Mouse (Mus musculus): ENCODE results near the gene Sepsecs.

Sepsecs gene

DNA sequence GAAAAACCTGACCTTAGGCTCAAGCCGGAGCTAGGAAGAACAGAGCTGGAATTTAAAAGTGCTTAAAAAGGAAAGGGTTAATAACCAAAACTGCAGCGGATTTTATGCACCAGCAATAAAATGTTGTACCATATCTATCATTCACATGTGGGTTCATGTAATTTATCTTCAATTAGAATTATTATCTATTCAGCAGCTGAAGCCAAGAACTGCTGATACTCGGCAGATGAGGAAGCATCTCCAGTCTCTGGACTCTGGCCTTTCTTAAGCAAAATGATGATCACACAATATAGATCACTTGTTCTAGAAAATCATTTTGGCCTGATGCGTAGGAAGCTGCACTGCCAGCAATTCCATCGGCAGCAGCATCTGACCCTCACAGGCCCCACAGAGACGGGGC lies 27.8 kb downstream of the Sepsecs start:
- no peak for DNase-seq

DNA sequence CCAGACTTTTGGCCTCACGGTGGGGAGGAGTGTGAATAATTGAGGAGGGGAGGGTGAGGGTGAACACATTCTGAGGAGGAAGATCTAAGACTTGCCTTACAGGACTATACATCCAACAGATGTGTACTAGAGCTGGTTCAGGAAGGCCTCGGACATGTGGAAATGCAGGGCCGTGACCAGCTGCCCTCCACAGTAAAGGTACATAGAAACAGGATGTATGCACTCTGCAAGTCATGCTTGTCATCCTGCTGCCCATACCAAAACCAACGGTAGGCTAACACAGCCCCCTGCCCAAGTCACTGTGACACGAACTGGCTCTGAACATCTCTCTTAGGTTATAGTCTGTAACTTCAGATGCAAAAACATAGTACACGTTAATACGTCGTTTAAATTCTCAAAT lies 30.6 kb downstream of the Sepsecs start:
- DNase-seq, result no peak

- no peak for DNase-seq
Measured at GRCm38 (mm10) chr5:52638006-52638405, 31.5 kb downstream of the Sepsecs start.

DNA sequence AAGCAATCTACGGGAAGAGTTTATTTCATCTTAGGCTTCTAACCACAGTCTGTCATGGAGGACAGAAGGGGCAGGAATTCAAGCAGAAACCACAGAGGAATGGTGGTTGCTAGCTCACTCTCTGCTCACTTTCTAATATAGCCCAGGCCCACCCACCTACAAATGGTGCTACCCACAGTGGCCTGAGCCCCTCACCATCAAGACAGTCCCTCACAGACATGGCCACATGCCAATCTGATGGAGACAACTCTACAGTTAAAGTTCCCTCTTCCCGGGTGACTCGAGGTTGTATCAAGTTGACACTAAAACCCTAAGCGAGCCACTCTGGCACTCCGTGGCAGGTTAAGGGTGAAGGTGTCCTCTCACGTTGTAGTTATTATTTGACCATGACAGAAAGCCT lies 32.6 kb downstream of the Sepsecs start:
- DNase-seq, result no peak

- no peak for DNase-seq
Measured at GRCm38 (mm10) chr5:52636025-52636755, 33.3 kb downstream of the Sepsecs start.

DNA sequence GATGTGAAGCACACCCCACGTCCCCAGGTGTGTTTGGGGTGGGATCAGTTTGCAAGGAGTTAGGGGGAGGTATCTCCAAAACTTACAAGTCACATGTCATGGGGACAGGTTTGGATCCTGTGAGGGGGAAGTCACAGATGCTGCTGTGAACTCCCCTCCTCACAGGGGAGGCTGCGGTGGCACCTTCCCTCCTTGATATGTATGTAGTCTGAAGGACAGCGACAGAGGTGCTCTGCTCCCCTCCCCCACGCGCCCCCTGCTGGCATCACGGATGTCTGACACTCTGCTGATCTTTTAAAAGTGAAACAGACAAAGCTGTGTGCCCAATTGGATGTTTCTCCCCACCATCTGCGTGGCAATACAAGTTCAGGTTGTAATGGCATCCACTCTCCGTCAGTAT lies 35.5 kb downstream of the Sepsecs start:
- no peak for DNase-seq

- no peak for DNase-seq
Measured at GRCm38 (mm10) chr5:52630541-52630940, 39.0 kb downstream of the Sepsecs start.

DNA sequence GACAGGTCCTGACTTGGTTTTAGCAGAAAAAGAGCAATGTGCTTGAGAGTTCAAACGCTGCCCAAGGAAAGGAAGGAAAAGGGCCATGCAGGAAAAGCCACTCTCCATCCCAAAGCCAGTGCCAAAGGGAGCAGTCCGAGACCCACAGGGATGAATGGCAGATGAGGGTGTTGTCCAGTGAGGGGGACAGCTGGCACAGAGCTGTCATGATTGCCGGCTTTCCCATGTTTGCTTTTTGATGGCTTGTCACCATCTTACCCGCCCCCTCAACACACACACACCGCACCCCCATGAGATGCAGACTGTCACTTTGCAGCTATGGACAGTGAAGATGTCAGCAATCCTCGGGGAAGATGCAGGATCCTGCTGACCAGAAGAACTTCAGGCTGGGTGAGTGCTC lies 40.3 kb downstream of the Sepsecs start:
- DNase-seq, result no peak

GRCm38 (mm10) chr5:52628783-52629182 lies 40.7 kb downstream of the Sepsecs start:
- no peak for DNase-seq

GRCm38 (mm10) chr5:52627713-52628112 lies 41.8 kb downstream of the Sepsecs start:
- no peak for DNase-seq

DNA sequence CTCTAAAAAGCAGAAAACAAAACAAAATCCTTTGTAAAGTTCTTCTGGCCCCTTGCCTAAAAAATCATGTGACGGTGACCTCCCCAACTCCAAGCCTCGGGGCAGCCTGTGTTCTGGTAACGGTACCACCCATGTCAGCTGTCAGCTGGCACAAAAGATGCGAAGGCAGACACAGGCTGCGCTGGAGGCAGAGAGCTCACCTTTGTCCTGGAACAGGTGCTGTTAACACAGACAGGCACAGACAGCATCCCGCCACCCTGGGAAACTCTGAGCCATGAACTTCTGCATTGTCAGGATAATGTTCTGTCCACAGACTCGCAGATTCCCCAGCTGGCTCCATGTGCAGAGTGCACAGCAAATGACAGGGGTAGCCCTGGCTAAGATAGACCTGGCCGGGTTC lies 43.4 kb downstream of the Sepsecs start:
- no peak for DNase-seq

- DNase-seq, result no peak
Measured at GRCm38 (mm10) chr5:52624956-52625355, 44.6 kb downstream of the Sepsecs start.

DNA sequence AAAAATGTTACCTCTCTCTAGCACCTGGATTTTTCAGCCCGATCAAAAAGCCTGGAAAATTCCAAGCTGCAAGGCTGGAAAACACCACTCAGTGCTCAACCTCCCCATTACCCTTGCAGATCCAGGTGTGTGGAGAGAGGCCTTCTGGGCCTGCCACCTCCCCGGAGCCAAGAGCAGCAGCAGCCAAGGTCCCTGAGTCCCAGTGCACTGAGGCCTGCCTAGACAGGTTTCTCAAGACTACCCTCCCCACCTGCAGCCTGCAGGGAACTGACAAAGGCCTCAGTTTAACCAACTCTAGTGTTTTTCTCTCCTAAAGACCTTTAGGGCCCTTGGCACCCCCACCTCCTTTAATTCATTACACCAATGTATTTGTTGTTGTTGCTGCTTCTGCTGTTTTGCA lies 46.4 kb downstream of the Sepsecs start:
- no peak for DNase-seq

DNA sequence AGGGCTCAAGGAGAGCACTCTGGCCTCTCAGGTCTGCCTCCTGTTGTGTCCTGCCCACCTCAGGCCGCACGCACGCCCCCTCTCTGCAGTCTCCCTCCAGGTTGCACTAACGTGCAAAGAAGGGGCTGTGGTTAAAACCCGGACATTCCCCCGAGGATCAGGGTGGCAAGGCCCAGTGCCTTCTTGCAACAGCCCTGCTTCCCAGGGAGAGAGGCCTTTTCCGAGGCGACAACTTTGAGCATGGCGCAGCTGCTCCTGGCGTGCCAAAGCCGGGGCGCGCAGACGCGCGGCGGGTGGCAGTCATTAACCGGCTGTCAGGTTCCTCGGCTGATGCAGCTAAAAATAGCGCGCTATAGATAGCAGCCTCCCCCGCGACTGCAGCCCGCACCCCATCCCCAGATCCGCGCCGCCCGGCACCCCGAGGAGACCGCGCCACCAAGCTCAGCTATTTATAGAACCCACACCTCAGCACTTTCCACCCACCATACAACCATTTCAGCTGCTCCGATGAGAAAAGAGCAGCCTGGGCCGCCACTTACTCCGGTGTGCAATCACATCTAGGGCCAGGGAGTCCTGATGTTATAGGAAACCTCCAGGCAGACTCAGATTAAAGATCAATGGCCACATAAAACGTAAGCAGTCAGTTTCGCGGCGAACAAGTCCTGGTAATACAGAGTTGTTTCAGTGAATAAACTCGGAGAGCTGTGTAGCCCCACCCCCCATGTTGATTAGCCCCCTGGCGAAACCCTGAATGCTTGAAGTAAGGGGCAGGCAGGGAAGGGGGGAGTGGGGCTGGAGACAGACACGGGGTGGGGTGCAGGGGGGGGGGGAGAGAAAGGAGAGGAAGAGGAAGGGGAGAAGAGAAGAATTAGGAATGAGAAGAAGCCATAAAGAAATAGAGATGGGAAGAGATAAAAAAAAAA lies 50.9 kb downstream of the Sepsecs start:
- DNase-seq, result no peak

GRCm38 (mm10) chr5:52617711-52618347 lies 51.7 kb downstream of the Sepsecs start:
- no peak for DNase-seq

GRCm38 (mm10) chr5:52616549-52616948 lies 53.0 kb downstream of the Sepsecs start:
- no peak for DNase-seq

DNA sequence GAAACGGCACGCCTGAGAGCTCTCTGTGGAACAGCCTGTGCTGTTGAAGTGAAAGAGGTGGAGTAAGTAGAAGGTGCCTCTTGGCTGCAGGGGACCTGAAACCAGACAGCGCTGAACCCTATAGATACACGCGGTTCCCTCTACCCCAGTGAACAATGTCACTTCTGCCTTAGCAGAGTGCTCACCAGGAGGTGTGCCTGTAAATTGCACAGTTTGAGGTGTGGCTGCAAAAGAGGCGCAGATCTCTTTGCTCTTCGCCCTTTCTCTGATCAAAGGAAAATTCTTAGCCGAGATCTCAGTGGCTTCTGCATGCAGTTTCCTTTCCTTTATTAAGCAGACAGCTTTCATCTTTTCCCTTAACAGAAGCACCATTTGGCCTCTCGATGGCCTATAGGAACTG lies 54.1 kb downstream of the Sepsecs start:
- DNase-seq, result no peak

DNA sequence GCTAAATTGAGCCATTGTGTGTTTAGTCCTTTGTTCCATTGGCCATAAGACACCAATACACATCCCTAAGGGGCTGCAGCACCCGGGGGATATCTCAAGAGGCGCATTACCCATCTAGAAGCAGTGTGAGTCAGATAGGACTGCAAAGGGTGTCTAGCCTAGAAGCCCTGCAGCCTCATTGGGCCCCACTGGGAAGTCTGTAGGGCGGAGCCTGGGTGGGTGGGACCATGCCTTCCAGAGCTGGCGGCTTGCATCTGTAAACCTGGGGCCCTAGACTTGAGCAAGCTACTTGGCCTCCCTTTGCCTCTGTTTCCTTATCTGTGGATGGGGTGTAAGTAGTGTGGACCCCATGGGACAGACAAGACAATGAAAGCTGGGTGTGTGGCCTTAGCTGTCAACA lies 54.8 kb downstream of the Sepsecs start:
- no peak for DNase-seq

DNA sequence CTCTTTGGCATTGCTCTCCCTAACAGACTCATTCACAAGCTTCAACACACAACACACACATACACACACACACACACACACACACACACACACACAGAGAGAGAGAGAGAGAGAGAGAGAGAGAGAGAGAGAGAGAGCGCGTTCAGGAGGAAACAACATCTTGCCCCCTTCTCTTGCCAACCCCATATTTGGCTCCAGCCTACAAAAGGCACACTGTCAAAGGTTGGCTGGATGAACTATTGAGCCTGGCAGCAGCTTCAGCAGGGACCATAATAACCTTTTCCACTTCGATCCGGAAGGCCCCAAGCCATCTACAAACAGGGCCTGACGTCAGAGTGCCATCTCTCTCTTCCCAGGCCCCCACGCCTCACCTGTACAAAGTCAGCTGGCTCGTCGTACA lies 56.7 kb downstream of the Sepsecs start:
- no peak for DNase-seq

DNA sequence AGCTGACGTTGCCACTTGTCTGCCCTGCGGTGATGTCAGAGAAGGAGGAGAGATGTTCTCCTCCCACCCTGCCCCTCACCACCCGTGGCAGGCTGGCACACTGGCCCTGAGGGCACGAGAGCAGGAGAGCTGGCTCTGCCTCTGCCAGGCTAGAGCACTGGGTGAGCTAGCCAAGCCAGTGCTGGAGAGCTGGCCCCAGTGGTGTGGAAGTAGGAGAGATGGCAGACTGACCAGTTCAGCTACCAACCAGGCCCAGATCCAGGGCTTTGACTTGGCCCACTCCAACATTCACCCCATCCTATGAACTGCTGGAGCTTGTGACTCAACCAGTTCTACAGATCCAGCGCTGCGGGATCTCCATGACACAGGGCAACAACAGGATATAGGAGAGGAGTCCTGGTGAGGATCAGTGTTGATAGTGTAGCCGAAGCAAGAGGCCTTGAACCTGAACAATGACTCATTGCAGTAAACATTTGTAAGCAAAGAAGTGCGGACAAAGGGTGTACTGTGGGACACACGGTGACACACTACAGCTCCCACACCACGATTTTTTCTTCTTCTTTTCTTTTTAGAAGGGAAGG lies 58.1 kb downstream of the Sepsecs start:
- no peak for DNase-seq

DNA sequence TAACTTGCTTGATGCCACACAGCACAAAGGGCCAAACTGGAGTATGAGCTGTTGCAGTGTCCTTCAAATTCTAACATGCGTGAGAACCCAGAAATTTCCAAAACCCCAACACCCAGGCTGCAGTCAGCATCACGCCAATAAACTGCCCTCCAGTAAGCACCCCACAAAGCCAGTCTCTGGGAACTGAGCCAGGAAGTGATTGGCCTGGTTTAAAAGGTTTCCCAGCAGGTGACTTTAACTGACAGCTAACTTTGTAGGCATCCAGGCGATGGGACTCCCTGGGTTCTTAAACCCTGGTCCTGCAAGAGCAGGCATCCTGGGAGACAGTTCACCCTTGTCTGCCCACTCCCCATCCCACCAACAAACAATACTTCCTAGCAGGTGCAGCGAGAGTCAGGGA lies 59.2 kb downstream of the Sepsecs start:
- DNase-seq, result no peak

DNA sequence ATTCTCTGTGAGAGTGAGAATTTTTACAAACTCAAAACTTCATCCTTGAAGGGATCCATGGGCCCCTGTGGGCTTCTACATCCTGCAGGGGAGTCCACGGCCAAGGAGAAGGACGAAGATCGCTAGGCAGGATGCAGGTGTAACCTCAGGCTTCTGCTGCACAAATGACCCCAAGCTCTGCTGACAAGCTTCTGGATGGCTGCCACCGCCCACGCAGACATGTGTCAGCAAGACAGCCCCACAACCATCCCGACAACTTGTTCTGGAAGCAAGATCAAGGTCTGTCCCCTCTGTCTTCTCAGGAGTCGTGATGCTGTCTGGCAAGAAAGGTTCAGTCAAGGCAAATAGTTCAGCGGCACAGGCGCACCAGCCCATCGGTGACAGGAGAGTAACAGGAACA lies 59.8 kb downstream of the Sepsecs start:
- DNase-seq, result no peak

GRCm38 (mm10) chr5:52604582-52605041 lies 64.9 kb downstream of the Sepsecs start:
- DNase-seq, result no peak

All from kidney, adult 11 months (tissue).